Comparison of ENCODE assay signal across 8 mouse cellular contexts in genomic region chr3:119782946-119783701, GRCm38 (mm10). TPM values are rescaled to one million over a fixed set of nuclear protein-coding genes. Genes with fewer than 3 reads are reported as not detected.
DNase-seq lines count a peak whose midpoint lies in the region; ATAC-seq and TF ChIP-seq lines count a peak whose summit lies in the region.

No protein-coding gene starts in this region.

- H3K27me3 ChIP-seq in embryonic facial prominence, embryonic 15.5 days: no peaks in the 10 kb centered on the region
- no peaks in the 10 kb centered on the region for H3K27me3 ChIP-seq in limb, embryonic 14.5 days (ENCODE audit: control insufficient read depth, insufficient read depth, low read length)
- H3K27me3 ChIP-seq in midbrain, embryonic 16.5 days (ENCODE audit: control insufficient read depth, insufficient read depth, low read depth, low read length): no peaks in the 10 kb centered on the region
- no peaks in the 10 kb centered on the region for H3K27me3 ChIP-seq in spleen, adult 2 months (ENCODE audit: control insufficient read depth, insufficient read depth, low read length)

- under 1% methylated on average over 85 of the region's 89 CpGs for WGBS in embryonic facial prominence, embryonic 15.5 days
- WGBS in limb, embryonic 14.5 days: under 1% methylated on average over 37 of the region's 89 CpGs
- 0% methylated on average over 47 of the region's 89 CpGs for WGBS in midbrain, embryonic 16.5 days
- 1% methylated on average over 74 of the region's 89 CpGs for WGBS in spleen, adult 2 months

- no peaks in the 10 kb centered on the region for H3K36me3 ChIP-seq in embryonic facial prominence, embryonic 15.5 days
- H3K36me3 ChIP-seq in limb, embryonic 14.5 days (ENCODE audit: control insufficient read depth, insufficient read depth, low read length): peaks cover 5% of the 10 kb centered on the region; the same call in 1 of the 2 replicates
- H3K36me3 ChIP-seq in midbrain, embryonic 16.5 days (ENCODE audit: control insufficient read depth, insufficient read depth, low read length): no peaks in the 10 kb centered on the region
- no peaks in the 10 kb centered on the region for H3K36me3 ChIP-seq in spleen, adult 2 months (ENCODE audit: control insufficient read depth, insufficient read depth, low read length)

- H3K4me2 ChIP-seq in embryonic facial prominence, embryonic 15.5 days (replicated peaks): peak overlapping the region; percentile 61
- peak overlapping the region; percentile 71 for H3K4me2 ChIP-seq in limb, embryonic 14.5 days (replicated peaks; ENCODE audit: low read depth, low read length, severe bottlenecking)
- peak overlapping the region; percentile 76 for H3K4me2 ChIP-seq in midbrain, embryonic 16.5 days (ENCODE audit: low read length)

- peak overlapping the region; percentile 86 for H3K27ac ChIP-seq in bone marrow macrophage, adult 2 months (ENCODE audit: insufficient read depth, low read depth, low read length)
- H3K27ac ChIP-seq in embryonic facial prominence, embryonic 15.5 days (replicated peaks): peak overlapping the region; percentile 98
- H3K27ac ChIP-seq in limb, embryonic 14.5 days (replicated peaks; ENCODE audit: low read depth, low read length): peak overlapping the region; percentile 98
- peak overlapping the region; percentile 100 for H3K27ac ChIP-seq in midbrain, embryonic 16.5 days (ENCODE audit: low read length)
- peak overlapping the region; percentile 98 for H3K27ac ChIP-seq in spleen, adult 2 months (ENCODE audit: insufficient read depth, low read length)

- H3K9me3 ChIP-seq in embryonic facial prominence, embryonic 15.5 days (replicated peaks): no peaks in the 10 kb centered on the region
- H3K9me3 ChIP-seq in limb, embryonic 14.5 days (ENCODE audit: control insufficient read depth, low read length): no peaks in the 10 kb centered on the region
- no peaks in the 10 kb centered on the region for H3K9me3 ChIP-seq in midbrain, embryonic 16.5 days (replicated peaks; ENCODE audit: control insufficient read depth, low read length, poor library complexity, severe bottlenecking)

- no peak for TF ChIP-seq CTCF in bone marrow macrophage, adult 2 months (IDR thresholded peaks at IDR 0.05; ENCODE audit: low read depth, low read length)
- TF ChIP-seq CTCF in spleen, adult 2 months (IDR thresholded peaks at IDR 0.05; ENCODE audit: extremely low read depth, insufficient read depth, insufficient read length, insufficient replicate concordance): no peak

- peak; percentile 92 for ATAC-seq in embryonic facial prominence, embryonic 15.5 days (ENCODE audit: insufficient number of reproducible peaks, low FRiP score, low TSS enrichment, low read depth)
- ATAC-seq in limb, embryonic 14.5 days (ENCODE audit: low FRiP score, low read depth): peak; percentile 90
- ATAC-seq in midbrain, embryonic 16.5 days: peak; percentile 96

- H3K9ac ChIP-seq in embryonic facial prominence, embryonic 15.5 days: peak overlapping the region; percentile 98
- H3K9ac ChIP-seq in limb, embryonic 14.5 days (ENCODE audit: low read depth, low read length, severe bottlenecking): peak overlapping the region; percentile 100
- H3K9ac ChIP-seq in midbrain, embryonic 16.5 days (ENCODE audit: low read depth, low read length): peak overlapping the region; percentile 100

- H3K4me3 ChIP-seq in bone marrow macrophage, adult 2 months (ENCODE audit: insufficient read depth, low read length): peak overlapping the region; percentile 94
- peak overlapping the region; percentile 72 for H3K4me3 ChIP-seq in embryonic facial prominence, embryonic 15.5 days (replicated peaks)
- H3K4me3 ChIP-seq in limb, embryonic 14.5 days (replicated peaks; ENCODE audit: low read length): peak overlapping the region; percentile 95
- peak overlapping the region; percentile 91 for H3K4me3 ChIP-seq in midbrain, embryonic 16.5 days (ENCODE audit: low read depth, low read length)
- peak overlapping the region; percentile 99 for H3K4me3 ChIP-seq in spleen, adult 2 months (ENCODE audit: extremely low read depth, insufficient read depth, insufficient read length)

- H3K4me1 ChIP-seq in bone marrow macrophage, adult 2 months (ENCODE audit: control insufficient read depth, insufficient read depth, low read length): peaks cover 11% of the 10 kb centered on the region
- H3K4me1 ChIP-seq in embryonic facial prominence, embryonic 15.5 days: peaks cover 22% of the 10 kb centered on the region
- peaks cover 27% of the 10 kb centered on the region for H3K4me1 ChIP-seq in limb, embryonic 14.5 days (ENCODE audit: control insufficient read depth, insufficient read depth, low read length)
- H3K4me1 ChIP-seq in midbrain, embryonic 16.5 days (ENCODE audit: control insufficient read depth, insufficient read depth, low read length): peaks cover 21% of the 10 kb centered on the region
- H3K4me1 ChIP-seq in spleen, adult 2 months (ENCODE audit: control insufficient read depth, insufficient read depth, insufficient read length): peaks cover 2% of the 10 kb centered on the region; the same call in 1 of the 2 replicates

- no peak for TF ChIP-seq POLR2A in bone marrow macrophage, adult 2 months (IDR thresholded peaks at IDR 0.05; ENCODE audit: borderline replicate concordance, low read depth, low read length)
- TF ChIP-seq POLR2A in limb, embryonic 14.5 days (IDR thresholded peaks at IDR 0.05; ENCODE audit: borderline replicate concordance, extremely low read depth, insufficient read depth, insufficient read length): peak; percentile 56; the same call in 1 of the 2 replicates
- peak; percentile 52 for TF ChIP-seq POLR2A in spleen, adult 2 months (IDR thresholded peaks at IDR 0.05; ENCODE audit: low read depth, low read length)

- DNase-seq in A20 (ENCODE audit: low read depth, low spot score): peak; percentile 84
- DNase-seq in heart, adult 9 months (ENCODE audit: low spot score in 2 of 2): peak; percentile 83 to 85
- peak; percentile 85 for DNase-seq in kidney, adult 9 months
- DNase-seq in limb, embryonic 14.5 days (ENCODE audit: low spot score): peak; percentile 82
- peak; percentile 60 to 85 for DNase-seq in spleen, adult 2 months (ENCODE audit: low read depth in 1 of 2, low spot score in 2 of 2)

RNA-seq across cellular contexts. Expression of gene Ptbp2, which starts 1.1 kb away (rescaled TPM):
- 36.7 and 41.8 TPM in 2 replicates for polyA plus RNA-seq in bone marrow macrophage, adult 2 months (2012; ENCODE audit: insufficient read depth, insufficient read length, missing spikeins)
- 47.7 and 50.4 TPM in 2 replicates for polyA plus RNA-seq in embryonic facial prominence, embryonic 15.5 days (2015; fragmentation: Nextera tagmentation; extraction: Ambion mirVana)
- polyA plus RNA-seq in limb, embryonic 14.5 days (2012; rRNA removed): 101 and 102 TPM in 2 replicates
- polyA plus RNA-seq in limb, embryonic 14.5 days (2014; fragmentation: Nextera tagmentation; extraction: Ambion mirVana): 65.8 and 73.0 TPM in 2 replicates
- 244 and 274 TPM in 2 replicates for polyA plus RNA-seq in midbrain, embryonic 16.5 days (2015; fragmentation: Nextera tagmentation; extraction: Ambion mirVana)
- polyA plus RNA-seq in spleen, adult 2 months (2012; rRNA removed): 4.2 and 5.3 TPM in 2 replicates

Comparison
In these comparisons a context has a peak if more than half of its experiments do, and no peak if none do; other contexts are left out.
1. Peak in every context shown above with its lines: DNase-seq, ATAC-seq, H3K4me3 ChIP-seq and H3K27ac ChIP-seq.